Mouse (Mus musculus) kidney, embryonic 14.5 days (tissue): ENCODE measurements around the gene Cdk14. TPM values are rescaled to one million over a fixed set of nuclear protein-coding genes. Genes with fewer than 3 reads are reported as not detected.

Experiments used
- ATAC-seq: fragments of 200-750 bp; cut with Nextera tagmentation; 2 replicates; pipeline ENCODE4 v1.8.0; 2017; ENCODE audit warnings: moderate number of reproducible peaks, mild to moderate bottlenecking, moderate TSS enrichment, moderate library complexity; ENCODE audit not compliant: low FRiP score, low TSS enrichment
- H3K27ac ChIP-seq: fragments of 300-500 bp; sonication (generic); 2 replicates; pipeline ENCODE4 v1.5.1; 2014; ENCODE audit warnings: low read depth, mild to moderate bottlenecking, low read length, moderate library complexity, mixed read lengths
- H3K27me3 ChIP-seq: fragments of 300-500 bp; sonication (generic); 2 replicates; pipeline ENCODE4 v1.6.1; 2014; ENCODE audit warnings: mild to moderate bottlenecking, low read length; ENCODE audit not compliant: control insufficient read depth, insufficient read depth
- H3K36me3 ChIP-seq: fragments of 300-500 bp; sonication (generic); 2 replicates; pipeline ENCODE4 v1.6.1; 2014; ENCODE audit warnings: low read length, mixed read lengths; ENCODE audit not compliant: control insufficient read depth, insufficient read depth
- H3K4me1 ChIP-seq: fragments of 300-500 bp; sonication (generic); 2 replicates; pipeline ENCODE4 v1.6.1; 2014; ENCODE audit warnings: low read length, mixed read lengths; ENCODE audit not compliant: control insufficient read depth, insufficient read depth
- H3K4me2 ChIP-seq: fragments of 300-500 bp; sonication (generic); replicated peaks from 2 replicates; pipeline ENCODE4 v1.6.1; 2014; ENCODE audit warnings: low read depth, mild to moderate bottlenecking, low read length
- H3K4me3 ChIP-seq: fragments of 300-500 bp; sonication (generic); 2 replicates; pipeline ENCODE4 v1.5.1; 2014; ENCODE audit warnings: mild to moderate bottlenecking, low read length
- H3K9ac ChIP-seq: fragments of 300-500 bp; sonication (generic); 2 replicates; pipeline ENCODE4 v1.6.1; 2014; ENCODE audit warnings: low read depth, mild to moderate bottlenecking, low read length, moderate library complexity
- H3K9me3 ChIP-seq: fragments of 300-500 bp; sonication (generic); 2 replicates; pipeline ENCODE4 v1.6.1; 2016; ENCODE audit warnings: low read length; ENCODE audit not compliant: control insufficient read depth
- WGBS: fragments of 180-500 bp; shearing (Covaris S2); extraction: QIAGEN DNeasy Blood & Tissue Kit; methylation state at CpG from one replicate; pipeline ENCODE4 v1.1.7; 2014; 5-methylcytosine and 5-hydroxymethylcytosine counted together
- polyA plus RNA-seq: library from polyadenylated mRNA; unstranded; fragments of >200 nt; fragmentation: Nextera tagmentation; extraction: Ambion mirVana; gene quantifications from 2 replicates; pipeline ENCODE4 v1.2.1, GENCODE M21; 2014

Cdk14 gene
- polyA plus RNA-seq, 1 experiment from 2014 or later = 18.9 TPM

GRCm38 (mm10) chr5:5041480-5041879 is 378.6 kb downstream of the Cdk14 start:
- no peaks in the 10 kb centered on the region for H3K27me3 ChIP-seq
- no peaks in the 10 kb centered on the region for H3K4me1 ChIP-seq
- H3K9ac ChIP-seq = no peak overlapping the region
- ATAC-seq = no peak
- H3K36me3 ChIP-seq = no peaks in the 10 kb centered on the region
- H3K4me3 ChIP-seq = no peak overlapping the region
- WGBS = 89% methylated on average over 4 of the region's 4 CpGs
- no peak overlapping the region for H3K27ac ChIP-seq
- H3K9me3 ChIP-seq = no peaks in the 10 kb centered on the region
- H3K4me2 ChIP-seq = no peak overlapping the region

DNA sequence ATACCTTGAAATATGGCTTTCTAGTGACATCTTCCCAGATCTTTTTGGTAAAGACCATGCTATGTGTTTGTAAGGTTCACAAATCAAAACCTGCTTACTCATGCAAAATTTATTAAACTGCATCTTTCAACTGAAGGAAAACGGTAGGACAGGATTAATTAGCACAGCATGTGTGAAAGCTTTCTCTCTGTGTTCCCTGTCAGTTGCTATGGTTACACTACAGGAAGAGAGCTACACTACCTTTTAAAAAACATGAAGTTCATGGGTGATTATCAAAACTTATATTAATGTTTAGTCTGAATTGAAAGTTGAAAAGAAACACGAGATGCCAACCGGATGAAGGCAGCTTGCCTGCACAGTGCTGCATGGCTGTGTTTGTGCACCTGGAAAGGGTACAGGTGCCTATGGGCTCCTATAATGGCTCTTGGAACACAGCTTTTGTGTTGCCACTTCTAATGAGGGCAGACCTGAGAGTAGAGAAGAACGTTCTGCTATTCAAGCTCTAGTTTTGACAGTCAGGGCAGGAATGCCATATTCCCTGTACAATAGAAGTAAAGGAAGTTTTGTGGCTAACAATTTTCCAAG is 380.3 kb downstream of the Cdk14 start:
- no peak overlapping the region for H3K4me3 ChIP-seq
- no peak overlapping the region for H3K4me2 ChIP-seq
- H3K27ac ChIP-seq = no peak overlapping the region
- H3K9ac ChIP-seq = no peak overlapping the region
- ATAC-seq = no peak
- WGBS = 67% methylated on average over 4 of the region's 4 CpGs
- no peaks in the 10 kb centered on the region for H3K4me1 ChIP-seq
- H3K9me3 ChIP-seq = no peaks in the 10 kb centered on the region
- no peaks in the 10 kb centered on the region for H3K27me3 ChIP-seq
- H3K36me3 ChIP-seq = no peaks in the 10 kb centered on the region

- Histone ChIP-seq H3K4me2 (no peak overlapping the region), H3K4me3 (no peak overlapping the region), H3K27ac (no peak overlapping the region), H3K27me3 (no peaks in the 10 kb centered on the region), H3K9ac (no peak overlapping the region), H3K4me1 (no peaks in the 10 kb centered on the region), H3K36me3 (no peaks in the 10 kb centered on the region), H3K9me3 (no peaks in the 10 kb centered on the region)
- ATAC-seq = 0 out of 2 replicates have a peak, but pooled peaks have one; percentile 4
- 67% methylated on average over 5 of the region's 5 CpGs for WGBS
These were observed 386.7 kb downstream of the Cdk14 start for GRCm38 (mm10) chr5:5033445-5033844.

DNA sequence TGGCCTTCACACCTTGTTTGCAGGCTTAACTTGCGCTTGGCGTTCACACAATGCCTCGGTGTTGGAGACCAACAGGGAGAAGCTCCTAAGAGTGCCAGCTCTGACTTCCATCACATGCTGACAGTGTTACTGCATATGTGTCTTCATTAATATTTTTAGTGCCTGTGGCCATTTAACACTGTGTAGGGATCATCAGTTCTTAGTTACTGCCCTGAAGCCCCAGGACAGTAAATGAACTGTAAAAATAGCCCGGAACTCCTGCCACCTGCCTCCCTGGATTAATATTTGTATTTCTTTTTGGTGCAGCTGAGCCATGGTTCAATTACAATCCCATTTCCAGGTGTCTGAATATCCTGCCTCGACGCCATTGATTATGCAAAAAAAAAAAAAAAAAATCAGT is 387.3 kb downstream of the Cdk14 start:
- no peak overlapping the region for H3K4me2 ChIP-seq
- no peak for ATAC-seq
- H3K9ac ChIP-seq = no peak overlapping the region
- no peak overlapping the region for H3K4me3 ChIP-seq
- H3K36me3 ChIP-seq = no peaks in the 10 kb centered on the region
- no peaks in the 10 kb centered on the region for H3K27me3 ChIP-seq
- 77% methylated on average over 6 of the region's 6 CpGs for WGBS
- H3K4me1 ChIP-seq = no peaks in the 10 kb centered on the region
- H3K9me3 ChIP-seq = no peaks in the 10 kb centered on the region
- no peak overlapping the region for H3K27ac ChIP-seq

GRCm38 (mm10) chr5:5032446-5032845 is 387.7 kb downstream of the Cdk14 start:
- H3K9ac ChIP-seq = no peak overlapping the region
- no peak for ATAC-seq
- no peaks in the 10 kb centered on the region for H3K9me3 ChIP-seq
- no peak overlapping the region for H3K27ac ChIP-seq
- no peaks in the 10 kb centered on the region for H3K36me3 ChIP-seq
- no peaks in the 10 kb centered on the region for H3K4me1 ChIP-seq
- WGBS = 88% methylated on average over 11 of the region's 11 CpGs
- no peaks in the 10 kb centered on the region for H3K27me3 ChIP-seq
- no peak overlapping the region for H3K4me3 ChIP-seq
- H3K4me2 ChIP-seq = no peak overlapping the region

GRCm38 (mm10) chr5:5030431-5030830 is 389.7 kb downstream of the Cdk14 start:
- Histone ChIP-seq H3K9me3 (no peaks in the 10 kb centered on the region), H3K27ac (no peak overlapping the region), H3K27me3 (no peaks in the 10 kb centered on the region), H3K9ac (no peak overlapping the region), H3K4me3 (no peak overlapping the region), H3K36me3 (no peaks in the 10 kb centered on the region), H3K4me1 (no peaks in the 10 kb centered on the region), H3K4me2 (no peak overlapping the region)
- no peak for ATAC-seq
- WGBS = 64% methylated on average over 2 of the region's 2 CpGs

DNA sequence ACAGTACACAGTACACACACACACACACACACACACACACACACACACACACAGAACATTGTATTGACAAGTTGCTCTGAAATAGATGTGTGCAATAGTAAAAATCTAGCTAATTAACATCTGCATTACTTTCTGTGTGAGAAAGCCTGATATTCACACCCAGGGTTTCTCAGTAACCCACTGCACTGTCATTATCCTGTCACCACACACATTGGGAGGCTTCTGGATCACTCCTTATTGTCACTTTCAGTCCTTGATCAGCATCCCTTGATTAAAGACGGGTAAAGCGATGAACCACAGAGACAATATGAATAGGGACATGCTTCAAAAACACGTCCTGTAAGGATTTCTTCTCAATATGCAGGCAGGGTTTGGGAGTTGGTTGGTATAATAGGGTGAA is 401.2 kb downstream of the Cdk14 start:
- Histone ChIP-seq H3K9ac (no peak overlapping the region), H3K27me3 (no peaks in the 10 kb centered on the region), H3K4me3 (no peak overlapping the region), H3K9me3 (no peaks in the 10 kb centered on the region), H3K36me3 (no peaks in the 10 kb centered on the region), H3K27ac (no peak overlapping the region), H3K4me1 (no peaks in the 10 kb centered on the region), H3K4me2 (no peak overlapping the region)
- 93% methylated on average over 3 of the region's 3 CpGs for WGBS
- no peak for ATAC-seq

- H3K9ac ChIP-seq = no peak overlapping the region
- 77% methylated on average over 2 of the region's 2 CpGs for WGBS
- ATAC-seq = no peak
- no peaks in the 10 kb centered on the region for H3K9me3 ChIP-seq
- H3K36me3 ChIP-seq = no peaks in the 10 kb centered on the region
- H3K4me2 ChIP-seq = no peak overlapping the region
- H3K27ac ChIP-seq = no peak overlapping the region
- no peak overlapping the region for H3K4me3 ChIP-seq
- no peaks in the 10 kb centered on the region for H3K4me1 ChIP-seq
- H3K27me3 ChIP-seq = no peaks in the 10 kb centered on the region
These were observed 401.9 kb downstream of the Cdk14 start for GRCm38 (mm10) chr5:5018242-5018641.

DNA sequence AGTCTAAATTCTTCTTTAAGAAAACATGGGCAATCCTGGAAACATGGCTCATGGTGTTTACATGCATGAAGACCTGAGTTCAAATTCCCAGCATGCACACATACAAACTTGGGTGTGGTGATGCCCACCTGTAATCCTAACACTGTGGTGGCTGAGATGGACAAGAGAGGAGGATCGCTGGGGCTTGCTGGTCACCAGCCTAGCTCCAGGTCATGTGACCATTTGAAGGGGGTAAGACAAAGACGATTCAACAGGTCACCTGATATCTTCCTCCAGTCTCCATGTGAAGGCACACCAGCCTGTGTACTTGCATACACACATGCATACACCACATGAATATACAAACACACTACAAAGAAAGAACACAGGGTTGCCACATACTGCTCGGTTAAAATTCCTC is 406.3 kb downstream of the Cdk14 start:
- H3K4me2 ChIP-seq = no peak overlapping the region
- H3K9ac ChIP-seq = no peak overlapping the region
- 81% methylated on average over 3 of the region's 3 CpGs for WGBS
- ATAC-seq = no peak
- H3K4me1 ChIP-seq = no peaks in the 10 kb centered on the region
- no peak overlapping the region for H3K27ac ChIP-seq
- H3K9me3 ChIP-seq = no peaks in the 10 kb centered on the region
- H3K27me3 ChIP-seq = no peaks in the 10 kb centered on the region
- H3K36me3 ChIP-seq = no peaks in the 10 kb centered on the region
- no peak overlapping the region for H3K4me3 ChIP-seq
